Mouse (Mus musculus) liver, embryonic 14.5 days (tissue): ENCODE measurements around the gene Agpat4. TPM values are rescaled to one million over a fixed set of nuclear protein-coding genes. Genes with fewer than 3 reads are reported as not detected.

Experiments used
- ATAC-seq: fragments of 200-750 bp; cut with Nextera tagmentation; 2 replicates; pipeline ENCODE4 v1.8.0; 2017; ENCODE audit warnings: moderate number of reproducible peaks, mild to moderate bottlenecking, moderate library complexity; ENCODE audit not compliant: insufficient read depth
- DNase-seq, 3 experiments: peaks; one replicate each; pipeline ENCODE4 v3.0.0-alpha.2; 2012 to 2013; ENCODE audit warnings: low read depth in 3 of 3, low spot score in 3 of 3
- H3K27ac ChIP-seq: fragments of 300-500 bp; sonication (generic); 2 replicates; pipeline ENCODE4 v1.5.1; 2014; ENCODE audit warnings: moderate library complexity, mild to moderate bottlenecking, control low read depth, inconsistent platforms
- H3K27me3 ChIP-seq: fragments of 300-500 bp; sonication (generic); 2 replicates; pipeline ENCODE4 v1.6.1; 2014; ENCODE audit warnings: mild to moderate bottlenecking, low read length, moderate library complexity; ENCODE audit not compliant: control insufficient read depth, insufficient read depth
- H3K36me3 ChIP-seq: fragments of 300-500 bp; sonication (generic); replicated peaks from 2 replicates; pipeline ENCODE4 v1.6.1; 2014; ENCODE audit warnings: low read depth; ENCODE audit not compliant: control insufficient read depth, insufficient read depth
- H3K4me1 ChIP-seq, 2 experiments: fragments of 200-500 bp in 1 of 2; fragments of 300-500 bp in 1 of 2; sonication (generic) in 1 of 2; replicated peaks; 2 replicates each; pipeline ENCODE4 v1.6.1; 2012 to 2014; ENCODE audit warnings: antibody characterized with exemption in 1 of 2, inconsistent platforms in 1 of 2, low read length in 1 of 2; ENCODE audit not compliant: control insufficient read depth in 2 of 2, insufficient read depth in 2 of 2
- H3K4me2 ChIP-seq: fragments of 300-500 bp; sonication (generic); 2 replicates; pipeline ENCODE4 v1.6.1; 2014; ENCODE audit warnings: low read depth, mild to moderate bottlenecking, control low read depth, moderate library complexity
- H3K4me3 ChIP-seq, 2 experiments: fragments of 200-500 bp in 1 of 2; fragments of 300-500 bp in 1 of 2; sonication (generic) in 1 of 2; 2 replicates each; pipeline ENCODE4 v1.5.1; 2012 to 2014; ENCODE audit warnings: low read depth in 2 of 2, low read length in 2 of 2, mild to moderate bottlenecking in 2 of 2, control low read depth in 1 of 2, inconsistent platforms in 1 of 2, moderate library complexity in 1 of 2; ENCODE audit not compliant: insufficient read depth in 1 of 2
- H3K9ac ChIP-seq: fragments of 300-500 bp; sonication (generic); replicated peaks from 2 replicates; pipeline ENCODE4 v1.6.1; 2014; ENCODE audit warnings: mild to moderate bottlenecking, control low read depth, moderate library complexity
- H3K9me3 ChIP-seq: fragments of 300-500 bp; sonication (generic); 2 replicates; pipeline ENCODE4 v1.6.1; 2016; ENCODE audit warnings: low read length, mixed read lengths; ENCODE audit not compliant: control insufficient read depth
- CTCF ChIP-seq: IDR thresholded peaks from 2 replicates; pipeline ENCODE4 v1.5.1; 2016; ENCODE audit warnings: antibody characterized with exemption, low read depth, control low read depth
- EP300 ChIP-seq: IDR thresholded peaks from 2 replicates; pipeline ENCODE4 v1.6.1; 2016; ENCODE audit warnings: antibody characterized with exemption, low read depth
- WGBS: fragments of 180-500 bp; shearing (Covaris S2); extraction: QIAGEN DNeasy Blood & Tissue Kit; methylation state at CpG from one replicate; pipeline ENCODE4 v1.1.7; 2014; ENCODE audit not compliant: insufficient replicate concordance; 5-methylcytosine and 5-hydroxymethylcytosine counted together
- polyA plus RNA-seq, 2 experiments: library from polyadenylated mRNA; depleted of rRNA in 1 of 2; stranded (reverse) in 1 of 2; unstranded in 1 of 2; fragments of >200 nt; fragmentation: Nextera tagmentation in 1 of 2; extraction: Ambion mirVana in 1 of 2; gene quantifications; 2 replicates each; pipeline versions ENCODE4 v1.2.1 to v1.2.3; 2012 to 2014

Gene Agpat4
- polyA plus RNA-seq, 2 experiments = 10.5 to 16.2 TPM

DNA sequence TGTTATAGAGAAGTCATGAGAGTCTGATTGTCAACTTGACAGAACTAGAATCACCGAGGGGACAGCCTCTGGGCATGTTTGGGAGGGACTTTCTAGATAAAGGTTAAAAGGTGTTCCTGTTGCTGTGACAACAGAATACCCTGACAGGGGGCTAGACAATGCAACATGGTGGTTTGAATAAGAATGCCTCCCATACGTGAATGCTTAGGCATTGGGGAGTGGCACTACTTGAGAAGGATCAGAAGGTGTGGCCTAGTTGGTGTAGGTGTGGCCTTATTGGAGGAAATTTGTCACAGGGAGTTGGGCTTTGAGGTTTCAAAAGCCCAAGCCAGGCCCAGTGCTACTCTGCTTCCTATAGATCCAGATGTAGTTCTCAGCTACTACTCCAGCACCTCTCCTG is 3.4 kb upstream of the Agpat4 start:
- H3K9ac ChIP-seq = no peak overlapping the region
- peaks cover 7 to 10% of the 10 kb centered on the region in 2 experiments; a peak in 3 of 4 replicates for H3K4me1 ChIP-seq
- peaks cover 3% of the 10 kb centered on the region for H3K9me3 ChIP-seq
- no peak for TF ChIP-seq EP300
- no peak for TF ChIP-seq CTCF
- no peak for DNase-seq
- no peak overlapping the region for H3K4me3 ChIP-seq
- WGBS = 76% methylated on average over 2 of the region's 2 CpGs
- H3K36me3 ChIP-seq = no peaks in the 10 kb centered on the region
- no peak overlapping the region for H3K4me2 ChIP-seq
- ATAC-seq = no peak
- H3K27me3 ChIP-seq = no peaks in the 10 kb centered on the region
- H3K27ac ChIP-seq = no peak overlapping the region

DNA sequence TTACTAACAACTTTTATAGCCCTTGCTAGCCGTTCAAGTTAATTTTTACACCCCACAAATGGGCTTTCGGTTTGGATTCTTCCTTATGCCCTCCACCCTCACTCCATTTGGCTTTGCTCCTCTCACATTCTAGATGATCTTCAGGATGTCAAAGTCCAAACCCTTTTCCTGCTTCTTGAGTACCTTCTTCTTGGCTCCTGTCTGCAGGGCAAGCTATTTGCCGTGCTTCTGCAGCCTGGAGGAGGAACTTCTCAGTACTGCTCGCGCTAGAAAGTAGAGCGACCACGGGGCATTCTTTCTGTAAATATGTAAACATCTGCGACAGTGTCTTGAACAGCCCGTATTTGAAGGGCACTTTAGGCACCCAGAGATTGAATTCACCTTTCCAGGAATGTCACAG is 373 bp upstream of the Agpat4 start:
- Histone ChIP-seq H3K27me3 (no peaks in the 10 kb centered on the region), H3K4me2 (peak overlapping the region; percentile 100), H3K36me3 (no peaks in the 10 kb centered on the region), H3K9ac (peak overlapping the region; percentile 98), H3K9me3 (peaks cover 3% of the 10 kb centered on the region), H3K4me1 (peaks cover 28 to 29% of the 10 kb centered on the region in 2 experiments), H3K4me3 (peak overlapping the region; percentile 86 to 99), H3K27ac (peak overlapping the region; percentile 90)
- TF ChIP-seq CTCF (no peak), EP300 (no peak)
- no peak for ATAC-seq
- no peak for DNase-seq
- 4% methylated on average over 9 of the region's 9 CpGs for WGBS

DNA sequence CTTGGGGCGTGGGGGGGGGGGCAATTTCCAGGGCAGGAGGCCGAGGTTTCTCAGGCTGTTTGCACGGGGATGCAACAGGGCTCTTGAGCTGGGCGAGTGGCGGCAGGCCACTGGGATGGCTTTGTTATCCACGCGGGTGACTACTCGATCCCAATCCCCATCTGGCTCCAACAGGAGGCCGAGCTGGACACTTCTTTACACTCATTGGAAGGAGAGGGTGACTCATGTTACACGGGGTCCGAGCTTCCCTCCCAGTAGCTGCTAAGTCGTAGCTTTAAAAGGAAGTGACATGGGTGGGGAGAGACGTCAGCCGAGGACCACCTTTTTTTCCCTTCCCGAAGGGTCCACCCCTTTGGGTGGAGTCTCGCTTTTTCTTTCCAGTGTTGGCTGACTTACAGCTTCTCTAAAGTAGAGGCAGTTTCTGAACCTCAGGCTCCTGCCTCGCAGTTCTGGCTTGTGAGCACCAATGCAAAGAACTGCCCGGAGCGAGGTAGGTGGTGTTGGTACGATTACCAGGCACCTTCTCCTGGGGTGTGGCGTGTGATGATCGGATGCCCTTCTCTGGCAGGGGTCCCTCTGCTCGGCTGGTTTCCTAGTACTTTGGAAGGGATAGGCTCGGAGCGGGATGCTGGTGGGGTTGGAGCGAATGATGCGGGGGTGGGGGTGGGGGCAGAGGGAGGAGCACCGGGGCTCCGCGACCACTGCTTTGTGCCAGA is 580 bp downstream of the Agpat4 start:
- peak overlapping the region; percentile 86 to 99 for H3K4me3 ChIP-seq
- DNase-seq = peak; percentile 77 to 86 (median 79)
- H3K9me3 ChIP-seq = peaks cover 3% of the 10 kb centered on the region
- TF ChIP-seq EP300 (no peak; the same call in 1 of the 2 replicates), CTCF (peak; percentile 13; the same call in 1 of the 2 replicates)
- peaks cover 5% of the 10 kb centered on the region for H3K36me3 ChIP-seq
- under 1% methylated on average over 30 of the region's 30 CpGs for WGBS
- ATAC-seq = peak; percentile 87
- H3K4me2 ChIP-seq = peak overlapping the region; percentile 100
- peaks cover 31 to 34% of the 10 kb centered on the region in 2 experiments for H3K4me1 ChIP-seq
- H3K27me3 ChIP-seq = no peaks in the 10 kb centered on the region
- peak overlapping the region; percentile 98 for H3K9ac ChIP-seq
- peak overlapping the region; percentile 90 for H3K27ac ChIP-seq

DNA sequence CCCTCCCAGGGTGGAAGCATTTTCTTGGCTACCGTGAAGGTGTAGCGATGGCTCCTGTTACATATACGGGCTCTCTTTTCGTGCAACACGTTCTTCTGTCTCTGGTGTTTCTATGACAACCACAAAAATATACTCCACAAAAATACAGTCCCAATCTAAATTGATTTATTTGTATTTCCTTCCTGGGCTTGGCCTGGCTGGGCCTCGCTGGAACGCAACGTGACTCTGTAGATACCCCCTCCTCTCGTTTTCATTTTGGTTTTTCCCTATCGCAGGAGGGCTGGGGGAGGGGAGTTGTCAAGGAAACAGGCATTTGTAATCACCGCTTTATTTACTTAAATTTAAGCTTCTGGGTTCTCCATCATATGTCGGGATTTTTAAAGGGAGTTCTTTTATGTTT is 1.2 kb downstream of the Agpat4 start:
- Histone ChIP-seq H3K9ac (peak overlapping the region; percentile 98), H3K4me1 (peaks cover 31 to 36% of the 10 kb centered on the region in 2 experiments), H3K4me2 (peak overlapping the region; percentile 100), H3K27ac (peak overlapping the region; percentile 90), H3K4me3 (peak overlapping the region; percentile 86 to 99), H3K27me3 (no peaks in the 10 kb centered on the region), H3K9me3 (peaks cover 3% of the 10 kb centered on the region), H3K36me3 (peaks cover 10% of the 10 kb centered on the region)
- DNase-seq (no peak), ATAC-seq (no peak; the same call in 1 of the 2 replicates)
- TF ChIP-seq CTCF (no peak), EP300 (no peak)
- 1% methylated on average over 12 of the region's 12 CpGs for WGBS

DNA sequence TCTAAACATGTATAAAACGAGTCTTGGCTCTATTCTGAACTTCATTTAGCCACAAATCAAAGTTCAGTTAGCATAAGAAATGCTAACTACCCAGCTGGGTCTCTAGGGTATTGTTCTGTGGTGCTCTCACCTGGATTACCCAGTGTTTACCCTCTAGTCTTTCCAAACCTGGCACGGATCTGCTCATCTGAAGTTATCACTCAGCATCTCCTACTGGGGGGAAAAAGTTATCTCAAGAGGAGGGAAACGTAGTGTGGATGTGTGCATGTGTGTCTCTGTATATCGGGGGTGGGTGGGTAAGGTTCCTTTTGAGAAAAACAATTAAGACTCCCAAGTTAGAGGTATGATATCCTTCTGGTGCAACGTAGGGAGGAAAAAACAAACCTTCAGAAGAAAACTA is 1.8 kb downstream of the Agpat4 start:
- peaks cover 31 to 36% of the 10 kb centered on the region in 2 experiments for H3K4me1 ChIP-seq
- peak overlapping the region; percentile 86 to 99 for H3K4me3 ChIP-seq
- H3K36me3 ChIP-seq = peaks cover 15% of the 10 kb centered on the region
- WGBS = 28% methylated on average over 5 of the region's 5 CpGs
- TF ChIP-seq EP300 = no peak
- no peak for TF ChIP-seq CTCF
- peak overlapping the region; percentile 74 for H3K27ac ChIP-seq
- peak overlapping the region; percentile 98 for H3K9ac ChIP-seq
- H3K27me3 ChIP-seq = no peaks in the 10 kb centered on the region
- peaks cover under 1% of the 10 kb centered on the region for H3K9me3 ChIP-seq
- DNase-seq (no peak), ATAC-seq (no peak)
- H3K4me2 ChIP-seq = peak overlapping the region; percentile 100
